Mouse (Mus musculus): ENCODE measurements around the gene Tyk2. TPM values are rescaled to one million over a fixed set of nuclear protein-coding genes. Genes with fewer than 3 reads are reported as not detected.

The Tyk2 gene
- polyA plus RNA-seq, 1 experiment from 2014 or later, result 15.6 TPM

GRCm38 (mm10) chr9:21126259-21126627 lies 4.8 kb downstream of the Tyk2 start:
- Histone ChIP-seq H3K27me3 (no peaks in the 10 kb centered on the region), H3K9ac (no peak overlapping the region), H3K4me2 (no peak overlapping the region), H3K36me3 (peaks cover 23% of the 10 kb centered on the region; the same call in 1 of the 2 replicates), H3K4me3 (no peak overlapping the region), H3K4me1 (peaks cover 6% of the 10 kb centered on the region), H3K9me3 (no peaks in the 10 kb centered on the region), H3K27ac (no peak overlapping the region)
- 44% methylated on average over 2 of the region's 2 CpGs for whole genome bisulfite sequencing
- no peak for ATAC-seq (ENCODE audit: borderline replicate concordance, extremely low read depth, low FRiP score, low TSS enrichment)

- no peaks in the 10 kb centered on the region for H3K9me3 ChIP-seq
- peaks cover 6% of the 10 kb centered on the region for H3K4me1 ChIP-seq
- WGBS, result 81% methylated on average over 9 of the region's 9 CpGs
- no peak overlapping the region for H3K4me3 ChIP-seq
- H3K4me2 ChIP-seq, result no peak overlapping the region
- H3K27me3 ChIP-seq, result no peaks in the 10 kb centered on the region
- no peak overlapping the region for H3K27ac ChIP-seq
- H3K9ac ChIP-seq, result no peak overlapping the region
- H3K36me3 ChIP-seq, result peaks cover 23% of the 10 kb centered on the region; the same call in 1 of the 2 replicates
- no peak for ATAC-seq (ENCODE audit: borderline replicate concordance, extremely low read depth, low FRiP score, low TSS enrichment)
These were observed 5.4 kb downstream of the Tyk2 start for GRCm38 (mm10) chr9:21125502-21126258.

- H3K4me2 ChIP-seq, result no peak overlapping the region
- no peaks in the 10 kb centered on the region for H3K9me3 ChIP-seq
- H3K27ac ChIP-seq, result no peak overlapping the region
- no peak overlapping the region for H3K4me3 ChIP-seq
- no peak overlapping the region for H3K9ac ChIP-seq
- WGBS, result 80% methylated on average over 5 of the region's 5 CpGs
- H3K27me3 ChIP-seq, result no peaks in the 10 kb centered on the region
- H3K36me3 ChIP-seq, result peaks cover 23% of the 10 kb centered on the region; the same call in 1 of the 2 replicates
- no peaks in the 10 kb centered on the region for H3K4me1 ChIP-seq
- no peak for ATAC-seq (ENCODE audit: borderline replicate concordance, extremely low read depth, low FRiP score, low TSS enrichment)
These were observed 6.2 kb downstream of the Tyk2 start for GRCm38 (mm10) chr9:21124837-21125236.

- Histone ChIP-seq H3K4me1 (no peaks in the 10 kb centered on the region), H3K9me3 (no peaks in the 10 kb centered on the region), H3K27ac (no peak overlapping the region), H3K36me3 (peaks cover 10% of the 10 kb centered on the region; the same call in 1 of the 2 replicates), H3K27me3 (no peaks in the 10 kb centered on the region), H3K4me2 (no peak overlapping the region), H3K4me3 (no peak overlapping the region), H3K9ac (no peak overlapping the region)
- ATAC-seq (ENCODE audit: borderline replicate concordance, extremely low read depth, low FRiP score, low TSS enrichment), result no peak
- WGBS, result 79% methylated on average over 16 of the region's 16 CpGs
These were observed 9.6 kb downstream of the Tyk2 start for GRCm38 (mm10) chr9:21121483-21121882.

- Histone ChIP-seq H3K4me1 (no peaks in the 10 kb centered on the region), H3K27me3 (no peaks in the 10 kb centered on the region)
- WGBS, result 56% methylated on average over 6 of the region's 6 CpGs
These were observed 14.0 kb downstream of the Tyk2 start for GRCm38 (mm10) chr9:21117073-21117472.

GRCm38 (mm10) chr9:21115105-21115504 lies 15.9 kb downstream of the Tyk2 start:
- Histone ChIP-seq H3K4me1 (no peaks in the 10 kb centered on the region), H3K4me3 (no peak overlapping the region), H3K9me3 (no peaks in the 10 kb centered on the region), H3K4me2 (no peak overlapping the region), H3K36me3 (no peaks in the 10 kb centered on the region), H3K27ac (no peak overlapping the region), H3K27me3 (no peaks in the 10 kb centered on the region), H3K9ac (no peak overlapping the region)
- 82% methylated on average over 8 of the region's 8 CpGs for WGBS
- ATAC-seq (ENCODE audit: borderline replicate concordance, extremely low read depth, low FRiP score, low TSS enrichment), result no peak

More at GRCm38 (mm10) chr9:21117073-21117472, 14.0 kb downstream of the Tyk2 start:
- no peak for ATAC-seq (ENCODE audit: borderline replicate concordance, extremely low read depth, low FRiP score, low TSS enrichment)
- no peak overlapping the region for H3K4me2 ChIP-seq
- no peak overlapping the region for H3K4me3 ChIP-seq
- no peaks in the 10 kb centered on the region for H3K9me3 ChIP-seq
- H3K36me3 ChIP-seq, result no peaks in the 10 kb centered on the region
- H3K27ac ChIP-seq, result no peak overlapping the region
- H3K9ac ChIP-seq, result no peak overlapping the region

- Histone ChIP-seq H3K36me3 (no peaks in the 10 kb centered on the region), H3K9ac (no peak overlapping the region), H3K27me3 (no peaks in the 10 kb centered on the region), H3K4me2 (no peak overlapping the region), H3K4me3 (no peak overlapping the region), H3K27ac (no peak overlapping the region), H3K9me3 (no peaks in the 10 kb centered on the region), H3K4me1 (no peaks in the 10 kb centered on the region)
- WGBS, result 76% methylated on average over 7 of the region's 7 CpGs
- no peak for ATAC-seq (ENCODE audit: borderline replicate concordance, extremely low read depth, low FRiP score, low TSS enrichment)
These were observed 16.9 kb downstream of the Tyk2 start for GRCm38 (mm10) chr9:21114190-21114589.

- WGBS, result 81% methylated on average over 6 of the region's 6 CpGs
- Histone ChIP-seq H3K4me3 (no peak overlapping the region), H3K4me1 (no peaks in the 10 kb centered on the region), H3K27ac (no peak overlapping the region), H3K4me2 (no peak overlapping the region), H3K9ac (no peak overlapping the region), H3K36me3 (no peaks in the 10 kb centered on the region), H3K27me3 (no peaks in the 10 kb centered on the region), H3K9me3 (no peaks in the 10 kb centered on the region)
- ATAC-seq (ENCODE audit: borderline replicate concordance, extremely low read depth, low FRiP score, low TSS enrichment), result no peak
These were observed 17.3 kb downstream of the Tyk2 start for GRCm38 (mm10) chr9:21113751-21114150.

- H3K27ac ChIP-seq, result no peak overlapping the region
- peaks cover 4% of the 10 kb centered on the region; the same call in 1 of the 2 replicates for H3K4me1 ChIP-seq
- ATAC-seq (ENCODE audit: borderline replicate concordance, extremely low read depth, low FRiP score, low TSS enrichment), result no peak
- H3K9ac ChIP-seq, result no peak overlapping the region
- H3K27me3 ChIP-seq, result no peaks in the 10 kb centered on the region
- H3K36me3 ChIP-seq, result no peaks in the 10 kb centered on the region; the same call in 1 of the 2 replicates
- H3K4me3 ChIP-seq, result no peak overlapping the region
- 48% methylated on average over 23 of the region's 23 CpGs for WGBS
- no peak overlapping the region for H3K4me2 ChIP-seq
- no peaks in the 10 kb centered on the region for H3K9me3 ChIP-seq
These were observed 23.3 kb downstream of the Tyk2 start for GRCm38 (mm10) chr9:21107607-21108237.

- Histone ChIP-seq H3K27ac (no peak overlapping the region), H3K36me3 (no peaks in the 10 kb centered on the region; the same call in 1 of the 2 replicates), H3K27me3 (no peaks in the 10 kb centered on the region), H3K9ac (no peak overlapping the region), H3K9me3 (no peaks in the 10 kb centered on the region), H3K4me1 (peaks cover 4% of the 10 kb centered on the region; the same call in 1 of the 2 replicates), H3K4me2 (no peak overlapping the region), H3K4me3 (no peak overlapping the region)
- no peak for ATAC-seq (ENCODE audit: borderline replicate concordance, extremely low read depth, low FRiP score, low TSS enrichment)
- 78% methylated on average over 5 of the region's 5 CpGs for WGBS
These were observed 25.1 kb downstream of the Tyk2 start for GRCm38 (mm10) chr9:21105760-21106564.

GRCm38 (mm10) chr9:21104814-21105213 lies 26.2 kb downstream of the Tyk2 start:
- H3K27me3 ChIP-seq, result no peaks in the 10 kb centered on the region
- no peaks in the 10 kb centered on the region; the same call in 1 of the 2 replicates for H3K36me3 ChIP-seq
- no peak for ATAC-seq (ENCODE audit: borderline replicate concordance, extremely low read depth, low FRiP score, low TSS enrichment)
- 79% methylated on average over 6 of the region's 6 CpGs for WGBS
- H3K9ac ChIP-seq, result no peak overlapping the region
- H3K4me3 ChIP-seq, result no peak overlapping the region
- no peak overlapping the region for H3K4me2 ChIP-seq
- peaks cover 7% of the 10 kb centered on the region; the same call in 1 of the 2 replicates for H3K4me1 ChIP-seq
- H3K27ac ChIP-seq, result no peak overlapping the region
- H3K9me3 ChIP-seq, result no peaks in the 10 kb centered on the region
